Mouse (Mus musculus) small intestine, adult 10 weeks (tissue): ENCODE data around the gene Atf4. TPM values are rescaled to one million over a fixed set of nuclear protein-coding genes. Genes with fewer than 3 reads are reported as not detected.

Experiments used
- polyA plus RNA-seq: library from polyadenylated mRNA; stranded (reverse); fragments of 350-450 nt; fragmentation: Illumina TruSeq; extraction: RNeasy Lipid Tissue Mini Kit (QIAGEN cat#74804); gene quantifications from one replicate; pipeline ENCODE4 v1.2.3, GENCODE M21; 2014; ENCODE audit warnings: low replicate concordance

Gene Atf4
- polyA plus RNA-seq: 62.4 TPM

DNA sequence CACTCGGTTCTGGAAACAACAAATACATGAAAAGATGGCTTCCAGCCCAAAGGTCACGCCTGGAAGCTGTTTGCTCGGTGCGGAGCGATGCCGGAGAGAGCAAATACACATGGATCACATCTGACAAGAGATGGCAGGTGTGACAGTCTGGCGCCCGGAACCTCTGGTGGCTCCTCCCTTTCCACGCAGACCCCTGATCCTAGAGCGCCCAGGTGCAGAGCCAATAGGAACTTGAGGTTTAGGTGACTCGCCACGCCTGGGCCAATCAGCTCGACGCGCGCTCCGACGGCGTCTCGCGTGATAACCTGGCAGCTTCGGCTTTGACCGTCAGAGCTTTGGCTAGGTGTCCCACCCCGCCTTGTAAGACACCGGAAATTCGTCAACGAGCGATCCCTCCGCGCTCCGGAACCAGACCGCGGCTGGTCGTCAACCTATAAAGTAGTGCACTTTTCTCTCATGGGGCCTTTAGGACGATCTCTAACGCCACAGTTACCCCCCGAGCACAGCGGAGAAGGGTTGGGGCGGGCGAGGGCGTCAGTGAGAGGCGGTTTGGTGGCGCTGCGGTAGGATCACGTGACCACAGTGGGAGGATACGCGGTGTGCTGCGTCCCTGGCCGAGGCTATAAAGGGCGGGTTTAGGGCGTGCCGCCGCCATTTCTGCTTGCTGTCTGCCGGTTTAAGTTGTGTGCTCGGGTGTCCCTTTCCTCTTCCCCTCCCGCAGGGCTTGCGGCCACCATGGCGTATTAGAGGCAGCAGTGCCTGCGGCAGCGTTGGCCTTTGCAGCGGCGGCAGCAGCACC lies at the start of gene Atf4:
Atf4 (plus strand) TSS at position 338 of the 799 bp plus-strand sequence.

DNA sequence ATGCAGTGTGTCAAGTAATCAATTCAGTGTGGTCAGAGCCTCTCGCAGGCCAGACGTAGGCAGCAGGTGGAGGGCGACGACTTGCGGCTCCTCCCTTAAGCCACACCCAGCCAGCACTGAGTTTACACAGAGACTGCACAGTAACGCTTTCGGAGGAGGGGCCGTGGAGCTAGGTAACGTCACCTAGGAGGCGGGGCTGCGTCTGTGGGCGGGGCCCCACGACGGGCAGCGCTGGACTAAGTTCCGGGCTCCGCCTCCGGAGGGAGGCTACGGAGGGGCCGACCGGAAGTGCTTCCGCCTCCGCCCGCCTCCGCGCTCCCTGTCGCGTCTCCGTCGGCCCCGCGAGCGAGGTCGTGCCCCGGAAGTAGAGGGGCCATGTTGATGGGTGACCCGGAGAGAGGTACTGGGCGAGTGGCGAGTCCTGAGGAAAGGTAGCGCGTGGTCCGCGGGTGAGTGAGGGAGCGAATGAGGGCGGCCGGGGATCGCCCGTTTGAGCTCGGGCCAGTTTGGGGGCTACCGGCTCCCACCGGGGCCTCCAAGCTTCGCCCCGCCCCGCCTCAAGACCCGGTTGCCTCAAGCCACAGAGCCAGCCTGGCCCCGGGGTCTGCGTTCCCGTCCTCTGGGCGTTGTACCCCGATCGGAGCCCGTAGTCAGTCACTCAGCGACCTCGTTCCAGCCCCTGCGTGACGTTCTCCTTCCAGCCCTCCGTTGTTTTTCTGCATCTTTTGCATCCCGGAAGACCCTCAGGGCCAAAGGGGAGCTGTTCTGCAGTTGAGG lies 21.1 kb upstream of the Atf4 start, which contains the start of gene Mief1:
Mief1 (plus strand) TSS at position 286 of the 777 bp plus-strand sequence.

DNA sequence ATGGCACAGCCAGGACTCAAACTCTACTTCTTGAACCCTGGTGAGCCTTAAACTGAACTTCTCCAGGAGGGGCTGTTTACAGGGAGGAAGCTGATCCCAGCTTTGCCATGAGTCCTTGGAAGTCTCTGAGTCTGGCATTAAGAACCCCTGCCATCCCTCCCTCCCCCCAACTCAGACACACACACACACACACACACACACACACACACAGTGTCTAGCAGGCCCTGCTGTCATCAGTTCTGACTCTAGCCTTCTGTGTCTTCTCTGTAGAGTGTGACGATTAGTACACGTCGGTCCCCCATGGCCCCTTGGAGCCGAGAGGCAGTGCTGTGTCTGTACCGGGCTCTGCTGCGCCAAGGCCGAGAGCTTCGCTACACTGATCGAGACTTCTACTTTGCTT lies 19.4 kb upstream of the Atf4 start, which contains the start of gene AC140267.1:
AC140267.1 (plus strand) TSS at position 301 of the 400 bp plus-strand sequence.

DNA sequence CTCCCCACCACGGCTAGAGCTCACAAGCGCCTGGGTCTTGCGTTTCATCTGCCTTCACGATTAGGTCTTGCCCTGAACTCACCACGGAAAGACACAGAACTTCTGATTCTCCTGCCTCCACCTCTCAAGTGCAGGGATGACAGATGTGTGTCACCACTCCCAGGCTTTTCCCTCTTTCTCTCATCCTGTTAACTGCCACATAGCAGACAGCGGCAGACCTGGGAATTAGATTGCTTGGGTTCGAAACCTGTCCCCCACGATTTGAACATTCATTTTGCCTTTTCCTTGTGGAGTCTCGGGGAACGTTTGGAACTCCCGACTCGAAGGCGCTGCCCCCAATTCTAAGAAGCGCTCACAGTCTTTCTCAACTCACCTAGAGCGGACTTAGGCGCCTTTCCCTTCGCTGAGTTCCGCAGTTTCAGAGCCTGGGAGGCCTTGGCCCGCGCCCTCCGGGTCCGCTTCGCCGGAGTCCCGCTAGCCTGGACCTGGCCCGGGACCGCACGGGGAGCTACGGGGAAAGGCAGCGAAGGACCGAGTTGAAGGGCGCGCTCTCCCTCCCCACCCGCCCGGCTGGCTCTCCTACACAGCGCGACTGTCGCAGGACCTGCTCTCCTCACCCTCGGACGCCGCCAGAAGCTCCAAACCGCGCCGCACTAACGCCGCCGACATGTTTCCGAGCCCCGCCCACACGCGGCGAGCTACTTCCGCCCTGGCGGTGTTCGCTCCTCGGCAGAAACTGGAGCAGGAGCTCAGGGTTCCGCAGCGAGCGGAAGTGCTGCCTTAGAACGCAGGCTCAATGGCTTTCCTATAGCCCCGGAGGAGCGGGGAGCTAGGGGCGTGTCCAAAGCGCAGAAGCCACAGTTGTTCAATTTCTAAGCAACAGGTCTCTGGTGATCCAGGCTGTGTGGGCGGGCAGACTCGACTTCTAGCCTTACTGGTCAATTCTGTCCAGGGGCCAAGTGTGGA lies 8.9 kb downstream of the Atf4 start, which contains the start of gene Rps19bp1:
Rps19bp1 (minus strand) TSS at position 706 of the 966 bp plus-strand sequence.

DNA sequence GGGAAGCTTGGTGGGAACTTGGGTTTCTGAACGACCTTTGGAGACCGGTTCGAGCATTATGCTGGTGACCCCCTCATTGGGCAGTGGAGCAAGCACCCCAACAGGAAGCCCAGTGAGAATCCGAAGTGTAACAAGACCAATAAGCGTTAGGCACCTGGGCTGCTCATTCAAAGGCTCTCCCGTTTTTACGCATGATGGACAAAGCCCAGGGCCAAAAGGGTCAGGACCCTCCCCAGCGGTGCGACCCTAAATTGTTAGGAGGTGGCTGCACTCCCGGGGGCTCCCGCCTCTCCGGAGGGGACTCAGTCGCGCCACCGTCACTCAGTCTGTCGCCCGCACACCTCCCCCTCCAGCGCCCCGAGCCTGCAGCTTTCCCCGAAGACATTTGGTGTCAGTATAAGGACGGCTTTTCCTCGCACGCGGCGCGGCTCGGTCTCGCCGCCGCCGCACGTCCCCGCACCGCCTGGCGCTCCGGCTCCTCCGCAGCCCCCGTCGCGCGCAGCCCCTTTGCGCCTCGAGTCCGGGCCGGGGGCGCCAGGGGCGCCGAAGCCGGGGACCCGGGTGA lies 31.9 kb downstream of the Atf4 start, which contains the start of gene Cacna1i:
Cacna1i (plus strand) TSS at position 388 of the 565 bp plus-strand sequence.

Other genes starting within 250 kb of the Atf4 start
- 0.22 TPM for gene Pdgfb, start 240.2 kb upstream of the Atf4 start, polyA plus RNA-seq
- 0.19 TPM for gene Syngr1, start 163.8 kb upstream of the Atf4 start, polyA plus RNA-seq
- gene Rpl3, start 163.3 kb upstream of the Atf4 start, polyA plus RNA-seq: 80.9 TPM
- 0.52 TPM for gene Tab1, start 122.1 kb upstream of the Atf4 start, polyA plus RNA-seq
- 28.1 TPM for gene Mgat3, start 81.5 kb upstream of the Atf4 start, polyA plus RNA-seq
- 26.3 TPM for gene Mief1, start 21.2 kb upstream of the Atf4 start, polyA plus RNA-seq
- gene AC140267.1, start 19.3 kb upstream of the Atf4 start, polyA plus RNA-seq: not detected
- not detected for gene Rps19bp1, start 9.1 kb downstream of the Atf4 start, polyA plus RNA-seq
- gene Cacna1i, start 32.1 kb downstream of the Atf4 start, polyA plus RNA-seq: not detected